Mouse (Mus musculus) kidney, adult 8-10 months (tissue): ENCODE measurements around the gene Lgalsl.

Experiments used
- DNase-seq, 2 experiments: peaks; one replicate each; pipeline ENCODE4 v3.0.0; 2022

Gene Lgalsl

DNA sequence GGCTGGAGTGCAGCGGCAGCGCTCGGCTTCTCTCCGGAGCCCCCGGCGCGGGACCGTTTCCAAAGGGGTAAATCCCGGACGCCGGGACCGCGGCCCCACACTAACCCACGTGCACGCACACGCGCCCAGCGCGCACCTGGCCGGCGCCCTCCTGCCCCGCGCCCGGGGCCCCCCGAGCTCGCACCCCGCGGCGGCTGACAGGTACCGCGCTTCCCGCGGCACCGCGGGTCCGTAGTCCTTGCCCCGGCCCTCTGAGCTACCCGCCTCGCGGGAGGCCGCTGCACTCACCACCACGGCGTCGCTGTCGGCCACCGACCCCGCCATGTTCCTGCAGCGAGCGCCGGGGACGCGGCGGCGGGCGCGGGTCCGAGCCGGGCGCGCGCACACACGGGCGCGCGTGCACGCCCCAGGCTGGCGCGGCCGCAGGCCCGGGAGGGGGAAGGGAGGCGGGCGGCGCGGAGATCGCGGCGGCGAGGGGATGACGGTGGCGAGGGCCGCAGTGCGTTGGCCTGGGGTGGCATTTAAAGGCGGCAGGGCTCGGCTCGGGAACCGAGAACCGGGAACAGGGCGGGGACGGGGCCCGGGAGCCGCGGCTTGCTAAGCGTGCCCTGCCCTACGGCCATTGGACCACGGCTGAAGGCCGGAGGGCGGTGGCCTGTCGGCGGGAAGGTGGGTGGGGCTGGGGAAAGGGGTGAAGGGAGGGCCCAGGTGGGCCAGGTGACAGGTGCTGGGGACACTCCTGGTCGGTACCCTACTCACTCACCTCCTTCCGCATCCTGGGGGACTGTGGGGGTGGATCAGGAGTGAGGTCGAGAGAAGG, at the start of gene Lgalsl:
TSS of gene Lgalsl (minus strand) at position 371 of the 820 bp plus-strand sequence.
- peak; percentile 72 to 73 for DNase-seq

DNA sequence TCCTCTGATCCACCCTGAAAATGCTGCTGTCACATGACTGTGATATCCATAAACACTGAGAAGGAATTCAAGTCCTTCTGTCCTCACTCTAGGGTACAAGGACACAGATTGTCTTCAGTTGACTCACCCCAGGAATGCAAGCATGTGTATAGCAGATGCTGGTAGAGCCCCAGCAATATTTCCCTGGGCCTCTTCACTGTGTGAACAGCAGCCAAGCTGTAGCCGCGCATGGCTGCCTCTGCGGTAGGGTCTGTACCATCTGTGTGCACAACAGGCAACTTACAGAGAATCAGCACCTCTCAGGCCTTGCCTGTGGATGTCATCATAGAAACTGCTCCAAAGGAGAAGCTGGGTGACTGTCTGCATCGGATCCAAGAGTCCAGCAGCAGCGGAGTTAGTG, 47.8 kb upstream of the Lgalsl start:
- no peak for DNase-seq

DNA sequence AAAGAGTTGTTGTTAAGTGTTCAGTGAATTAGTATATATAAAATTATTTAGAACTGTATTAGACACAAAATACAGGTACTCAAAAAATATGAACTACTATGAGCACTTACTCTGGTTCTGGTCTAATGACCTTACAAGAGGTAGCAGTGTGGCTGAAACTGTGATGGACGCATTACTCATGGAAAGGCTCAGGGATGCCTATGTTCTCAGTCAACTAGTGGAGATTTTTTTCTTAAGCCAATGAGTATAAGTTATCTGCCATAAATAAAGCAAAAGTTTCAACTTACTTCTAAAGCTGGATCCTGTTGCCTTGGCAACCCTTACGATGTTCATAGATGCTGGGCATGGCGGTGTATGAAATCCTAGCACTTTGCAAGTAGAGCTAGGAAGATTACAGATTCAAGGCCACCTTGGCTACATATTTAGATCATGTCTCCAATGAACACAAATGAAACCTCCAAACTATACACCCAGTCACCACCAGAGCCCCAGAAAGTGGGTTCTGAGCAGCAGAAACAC, 46.8 kb upstream of the Lgalsl start:
- DNase-seq = no peak

DNA sequence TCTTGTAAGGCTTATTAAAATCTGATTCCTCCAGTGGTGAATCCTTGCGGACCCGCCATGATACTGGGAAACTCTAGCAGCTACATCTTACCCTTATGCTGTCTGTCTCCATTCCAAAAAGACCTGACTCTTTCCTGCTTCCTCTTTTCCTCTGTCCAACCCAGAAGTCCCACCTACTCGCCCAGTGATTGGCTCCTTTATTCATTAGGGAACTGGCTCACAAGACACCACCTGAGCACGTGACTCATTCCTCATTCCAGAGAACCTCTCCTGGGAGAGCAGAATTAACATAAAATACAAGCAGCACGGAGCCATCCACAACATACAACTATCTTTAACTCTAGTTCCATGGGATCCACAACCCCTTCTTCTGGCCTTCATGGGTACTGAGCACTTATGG, 42.5 kb upstream of the Lgalsl start:
- DNase-seq = no peak

DNA sequence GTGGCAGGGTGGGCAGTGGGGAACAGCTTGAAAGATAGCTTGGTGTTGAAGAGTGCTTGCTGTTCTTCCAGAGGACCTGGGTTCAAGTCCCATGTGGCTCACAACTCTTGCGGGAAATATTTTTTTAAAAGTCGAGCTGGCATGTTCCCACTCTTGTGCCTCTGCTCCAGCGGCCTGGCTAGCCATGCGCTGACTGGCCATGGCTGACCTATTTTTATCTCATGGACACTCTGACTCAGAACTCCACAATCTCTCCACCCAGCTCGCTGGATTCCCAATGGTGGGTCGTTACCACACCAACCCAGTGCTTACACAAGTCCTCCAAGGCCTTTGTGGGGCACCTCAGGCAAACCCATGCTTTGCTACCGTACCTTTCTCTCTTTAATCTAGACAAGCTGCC, 42.1 kb upstream of the Lgalsl start:
- DNase-seq = no peak

DNA sequence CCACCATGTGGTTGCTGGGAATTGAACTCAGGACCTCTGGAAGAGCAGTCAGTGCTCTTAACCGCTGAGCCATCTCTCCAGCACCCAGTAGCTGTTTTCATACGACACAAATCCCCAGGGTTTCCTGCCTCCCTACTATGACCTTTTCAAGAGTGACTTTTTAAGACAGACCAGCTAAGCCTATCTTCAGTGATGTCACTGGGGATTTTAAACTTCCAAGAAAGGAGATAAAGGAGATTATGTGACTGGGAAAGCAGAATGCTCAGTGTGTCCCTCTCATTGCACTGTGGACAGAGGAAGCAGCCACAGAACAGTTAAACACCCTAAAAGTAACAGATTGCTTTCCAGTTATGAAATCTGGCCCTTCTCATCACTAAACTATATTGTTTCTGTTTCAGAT, 41.6 kb upstream of the Lgalsl start:
- DNase-seq = no peak

DNA sequence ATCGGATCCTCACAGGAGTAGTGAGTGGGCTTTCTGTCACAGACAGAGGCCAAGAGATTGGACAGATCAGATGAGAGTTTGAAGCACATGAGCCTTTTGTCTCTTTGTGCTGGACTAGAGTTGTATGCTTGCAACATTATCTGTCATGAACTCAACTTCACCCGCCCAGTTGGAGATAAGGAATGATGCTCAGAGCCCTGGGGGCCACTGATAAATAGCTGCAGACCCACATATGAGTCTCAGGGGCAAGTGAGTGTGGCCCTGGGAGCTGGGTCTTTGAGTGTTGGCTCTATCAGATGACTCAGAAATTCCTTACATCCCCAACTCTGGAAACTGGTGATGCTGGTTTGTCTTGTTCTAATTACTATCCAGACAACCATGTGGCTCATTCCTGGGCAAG, 39.1 kb upstream of the Lgalsl start:
- no peak for DNase-seq

DNA sequence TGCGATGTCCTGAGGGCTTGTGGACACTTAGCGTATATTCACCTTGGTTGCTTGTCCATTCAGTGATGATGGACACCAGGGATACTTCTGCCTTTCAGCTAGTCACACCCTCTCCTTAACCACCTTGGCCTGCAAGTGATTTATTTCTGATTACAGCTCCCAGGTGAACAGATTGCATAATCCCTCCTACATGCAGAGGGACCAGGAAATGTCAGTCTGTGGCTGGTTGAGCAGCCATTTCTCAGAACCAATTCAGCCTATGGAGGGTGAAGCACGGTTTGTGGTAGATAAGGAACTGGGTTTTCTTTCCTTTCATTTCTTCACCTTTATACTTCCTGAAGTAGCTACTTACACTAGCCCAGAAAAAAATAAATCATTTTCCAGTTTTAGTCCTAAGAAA, 34.6 kb upstream of the Lgalsl start:
- DNase-seq = no peak

DNA sequence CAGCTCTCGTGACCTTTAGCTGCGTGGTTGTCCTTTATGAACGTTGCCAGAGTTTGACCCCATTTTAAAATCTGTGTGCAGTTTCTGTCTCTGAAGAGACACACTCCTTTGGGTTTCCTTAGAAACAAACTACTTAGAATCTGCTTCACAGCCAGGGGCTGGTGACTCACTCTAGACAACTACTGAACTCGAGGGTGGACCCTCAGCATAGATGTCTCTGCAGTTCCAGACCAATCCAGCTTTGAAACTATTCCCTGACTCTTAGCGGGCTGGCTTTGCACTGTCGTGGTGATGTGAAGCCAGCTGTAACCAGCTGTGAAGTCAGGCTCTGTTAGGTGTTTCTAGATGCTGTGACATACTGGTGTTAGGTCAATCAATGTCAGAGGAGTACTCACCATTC, 33.8 kb upstream of the Lgalsl start:
- DNase-seq = no peak

DNA sequence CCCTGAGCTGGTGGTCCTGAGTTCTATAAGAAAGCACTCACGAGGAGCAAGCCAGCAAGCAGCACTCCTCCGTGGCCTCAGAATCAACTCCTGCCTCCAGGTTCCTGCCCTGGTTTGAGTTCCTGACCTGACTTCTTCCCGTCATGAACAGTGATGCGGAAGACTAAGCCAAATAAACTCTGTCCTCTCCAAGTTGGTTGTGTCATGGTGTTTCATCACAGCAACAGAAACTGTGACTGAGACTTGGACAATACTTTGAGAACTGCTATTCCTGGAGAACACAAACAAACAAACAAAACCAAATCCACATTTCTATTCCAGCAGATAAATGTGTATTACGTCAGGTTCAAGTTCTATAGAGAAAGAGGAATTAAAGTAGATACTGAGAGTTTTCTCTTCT, 31.2 kb upstream of the Lgalsl start:
- DNase-seq = no peak

DNA sequence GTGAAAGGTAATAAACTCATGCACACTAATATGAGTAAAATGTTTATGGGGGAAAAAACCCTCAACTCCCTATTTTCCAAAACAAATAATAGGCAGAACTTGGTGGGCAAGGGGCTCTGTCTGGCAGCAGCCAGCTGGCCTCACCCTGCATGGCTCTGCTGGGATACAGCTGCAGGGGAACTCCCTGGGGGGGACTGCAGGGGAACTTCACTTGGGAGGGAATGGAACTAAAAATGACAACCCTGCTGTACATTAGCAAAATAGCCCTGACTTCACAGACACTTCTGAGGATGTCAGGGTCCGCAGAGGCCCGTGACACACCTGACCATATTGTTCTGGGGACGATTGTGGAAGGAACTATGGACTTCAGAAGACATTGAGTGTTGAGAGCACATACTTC, 29.5 kb upstream of the Lgalsl start:
- DNase-seq = no peak

DNA sequence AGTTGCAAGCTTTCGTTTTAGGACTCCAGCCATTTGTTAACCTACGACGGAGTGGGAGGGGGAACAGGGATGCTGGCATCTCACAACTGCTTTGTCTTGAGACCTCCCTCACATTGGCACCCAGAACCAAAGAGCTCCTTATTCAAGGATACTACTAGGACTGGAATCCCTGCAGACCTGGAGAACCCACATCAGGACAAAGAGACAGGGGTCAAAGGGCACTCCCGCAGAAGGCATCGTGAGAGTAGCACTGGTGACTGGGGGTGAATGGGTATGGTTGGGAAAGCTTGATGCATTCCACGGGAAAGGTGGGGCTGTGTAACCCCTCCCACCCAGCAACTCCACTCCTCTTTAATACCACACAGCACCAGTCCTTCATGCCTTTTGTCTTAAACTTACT, 29.0 kb upstream of the Lgalsl start:
- peak; percentile 42 to 59 for DNase-seq

DNA sequence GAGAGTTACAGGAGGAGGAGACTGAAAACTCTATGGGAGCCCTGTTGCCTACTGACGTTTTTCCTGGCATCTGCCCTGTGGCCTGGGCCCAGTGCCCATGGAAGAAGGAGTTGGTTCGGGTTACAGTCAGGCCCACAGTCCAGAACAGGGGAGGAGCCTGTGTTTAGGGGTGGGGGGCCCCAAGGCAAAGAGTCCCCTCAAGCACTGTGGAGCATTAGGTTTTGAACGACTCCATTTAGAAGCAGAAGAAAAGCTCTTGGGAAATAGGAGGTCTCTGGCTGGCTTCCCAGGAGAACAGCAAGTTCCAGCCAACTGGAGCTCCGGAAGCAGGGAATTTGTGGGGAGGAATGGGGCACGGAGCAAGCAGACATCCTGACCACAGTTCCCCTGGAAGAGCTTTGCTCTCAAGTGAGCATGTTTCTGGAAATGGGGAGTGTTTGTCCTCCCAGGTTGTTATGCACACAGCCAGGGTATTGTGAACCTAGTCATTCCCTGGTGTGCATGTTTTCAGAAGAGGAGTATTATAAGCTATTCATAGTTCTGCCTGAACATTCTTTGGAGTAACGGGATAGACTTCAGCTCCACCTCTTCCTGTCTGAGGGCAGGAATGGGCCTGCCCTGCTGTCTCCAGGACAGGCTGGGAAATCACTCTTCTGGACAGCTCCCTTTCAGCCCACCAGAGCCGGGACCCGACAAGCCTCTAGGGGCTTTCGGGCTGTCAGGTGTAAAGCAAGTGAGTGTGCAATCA, 28.2 kb upstream of the Lgalsl start:
- peak; percentile 77 to 79 for DNase-seq

DNA sequence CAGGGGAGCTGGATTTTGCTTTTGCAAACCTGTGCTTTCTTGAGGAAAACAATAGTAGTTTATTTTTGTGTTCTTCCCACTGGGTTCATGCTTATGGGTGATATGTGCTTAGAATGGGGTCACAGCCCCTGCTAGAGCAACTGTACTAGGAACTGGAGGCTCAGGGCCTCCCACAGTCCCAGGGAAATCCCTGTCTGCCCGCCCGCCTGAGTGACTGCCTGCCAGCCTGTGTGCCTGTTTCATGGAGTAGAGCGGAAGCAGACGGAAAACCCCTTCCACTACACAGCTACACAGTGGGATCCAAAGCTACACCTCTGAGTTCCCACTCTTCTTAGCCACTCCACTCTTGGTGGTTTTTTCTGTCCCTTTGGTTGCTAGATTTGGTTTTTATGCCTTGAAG, 27.1 kb upstream of the Lgalsl start:
- no peak for DNase-seq

DNA sequence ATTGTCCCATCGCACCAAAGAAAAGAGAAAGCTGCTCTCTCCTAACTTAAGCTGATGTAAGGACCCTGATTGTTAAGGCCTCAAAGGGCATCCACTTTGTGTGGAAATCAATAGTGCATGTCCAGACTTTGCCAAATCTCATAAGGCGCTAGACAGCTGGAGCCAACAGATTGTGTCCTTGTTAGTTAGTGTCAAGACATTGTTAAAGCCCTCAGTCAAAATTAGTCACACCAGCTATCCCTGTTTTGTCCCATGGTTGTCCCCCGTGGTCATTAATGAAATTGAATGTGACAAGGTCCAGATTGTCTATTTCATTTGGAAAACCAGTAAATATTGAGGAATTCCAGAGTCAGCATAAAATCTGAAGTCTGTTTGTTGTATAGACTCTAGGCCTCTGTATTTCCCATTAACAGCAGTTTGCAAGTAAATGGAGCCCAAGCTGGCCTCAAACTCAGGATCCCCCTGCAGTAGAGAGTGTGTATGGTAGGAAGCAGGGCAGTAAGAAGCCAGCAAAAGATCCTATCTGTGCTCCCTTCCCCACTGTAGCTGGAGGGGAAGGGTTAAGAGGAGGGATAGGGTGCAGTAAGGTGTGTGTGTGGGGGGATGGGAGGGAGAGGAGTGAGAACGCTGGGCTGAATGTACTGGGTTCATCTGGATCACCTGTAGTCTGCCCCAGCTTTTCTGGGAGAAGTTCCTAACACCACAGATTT, 23.3 kb upstream of the Lgalsl start:
- DNase-seq = no peak

DNA sequence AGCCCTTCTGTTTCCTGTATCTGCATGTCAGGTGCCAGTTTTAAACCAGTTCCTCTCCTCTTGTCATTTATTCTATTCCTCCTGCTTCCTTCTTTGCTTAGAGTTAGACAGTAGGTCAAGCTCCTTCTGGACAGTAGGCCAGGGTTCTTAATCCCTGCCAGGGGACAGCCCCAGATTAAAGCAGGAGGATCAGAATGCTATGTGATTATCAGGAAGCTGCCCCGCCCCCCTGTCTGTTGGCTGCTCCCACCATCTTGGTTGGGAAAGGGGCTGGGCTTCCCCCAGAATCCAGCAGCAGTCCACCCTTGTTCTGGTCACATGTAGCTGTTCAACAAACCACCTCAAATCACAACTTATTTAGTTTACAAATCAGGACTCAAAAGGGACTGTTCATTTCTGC, 19.3 kb upstream of the Lgalsl start:
- DNase-seq = no peak

DNA sequence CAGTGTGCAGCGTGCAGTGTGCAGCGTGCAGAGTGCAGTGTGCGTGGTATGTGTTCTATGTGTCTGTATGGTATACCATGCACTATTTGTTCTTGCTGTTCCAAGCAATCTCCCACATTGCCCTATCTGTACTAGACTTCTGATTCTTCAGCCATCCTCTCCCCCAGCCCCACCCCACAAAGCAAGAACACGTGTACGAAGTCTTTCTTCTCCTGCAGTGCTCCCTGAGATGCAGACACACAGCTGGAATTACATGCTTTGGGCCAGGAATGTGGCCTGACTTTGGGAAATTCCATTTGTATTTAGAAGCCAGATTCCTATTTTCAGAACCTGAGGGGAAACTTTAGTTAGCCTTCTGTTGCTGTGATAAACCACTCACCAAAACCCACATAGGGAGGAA, 18.5 kb upstream of the Lgalsl start:
- DNase-seq = no peak

DNA sequence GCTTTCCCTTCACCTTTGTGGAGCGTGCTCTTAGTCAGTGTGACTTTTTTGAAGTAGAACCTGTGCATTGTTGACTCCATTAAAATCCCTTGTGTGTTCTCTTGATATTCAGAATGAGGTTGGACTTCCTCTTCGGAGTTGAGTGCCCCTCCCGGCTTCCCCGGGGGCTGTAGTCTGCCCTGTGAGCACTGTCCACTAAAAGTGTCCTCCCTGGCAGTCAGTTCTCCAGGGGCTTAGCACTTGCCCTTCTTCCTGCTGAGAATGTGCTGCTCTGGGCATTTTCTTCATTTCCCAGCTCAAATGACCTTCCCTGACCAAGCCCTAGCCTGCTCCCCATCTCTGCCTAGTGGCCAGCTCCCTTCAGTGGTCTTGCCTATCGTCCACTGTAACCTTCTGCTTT, 6.5 kb upstream of the Lgalsl start:
- peak; percentile 52 to 53 for DNase-seq

DNA sequence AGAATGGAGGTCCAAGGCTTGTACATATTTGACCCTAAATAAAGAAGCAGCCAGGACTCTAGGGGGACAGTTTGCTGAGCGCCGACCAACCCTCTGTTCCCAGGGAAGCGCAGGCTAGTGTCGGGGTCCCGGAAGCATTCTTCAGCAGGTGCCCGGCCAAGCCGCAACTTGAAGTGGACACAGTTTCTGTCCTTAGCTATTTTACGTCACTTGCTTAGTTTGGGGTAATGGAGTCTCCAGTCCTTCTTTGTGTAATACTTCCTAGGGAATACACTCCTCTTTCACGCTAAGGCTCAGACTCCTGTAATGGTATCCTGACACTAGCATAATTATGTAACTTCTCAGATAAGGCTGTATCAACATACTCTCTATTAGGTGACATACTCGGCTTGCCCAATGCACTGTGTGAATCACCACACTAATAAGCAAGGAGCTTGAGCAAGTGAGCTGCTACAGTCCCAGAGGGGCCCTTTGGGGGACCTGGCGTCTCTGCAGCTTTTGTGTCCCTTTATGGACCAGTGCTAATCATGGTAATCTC, 813 bp upstream of the Lgalsl start:
- DNase-seq = peak in 1 of 2 experiments; percentile 5

DNA sequence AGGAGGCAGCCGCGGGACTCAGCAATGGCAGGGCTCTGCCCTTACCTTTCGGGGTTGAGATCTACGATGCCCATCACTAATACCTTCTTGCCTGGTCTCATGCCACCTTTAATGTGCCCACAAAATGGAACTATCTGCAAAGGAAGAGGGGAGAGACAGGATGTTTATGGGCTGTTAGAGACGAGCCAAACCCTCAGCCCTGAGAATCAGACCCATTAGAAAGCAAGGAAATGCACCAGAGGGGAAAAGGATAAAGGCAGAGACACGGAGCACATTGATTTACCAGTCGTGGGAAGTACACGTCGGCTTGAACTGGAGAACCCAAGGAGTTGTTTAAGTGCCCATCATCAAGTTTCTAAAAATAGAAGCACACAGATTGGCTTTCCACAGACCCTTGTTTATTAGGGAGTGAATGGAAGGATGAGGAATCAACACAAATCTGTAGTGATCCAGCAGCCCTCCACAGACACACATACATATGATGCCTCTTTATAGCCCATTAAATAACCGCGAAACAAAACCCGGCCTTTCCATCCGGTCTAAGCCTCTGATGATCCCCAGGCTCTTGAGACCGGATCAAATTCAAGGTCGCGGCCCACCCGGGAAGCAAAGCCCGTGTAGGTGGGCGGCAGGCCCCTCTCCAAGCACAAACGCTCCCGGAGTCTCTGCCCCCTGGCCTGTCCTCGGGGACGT, 717 bp downstream of the Lgalsl start:
- DNase-seq = peak; percentile 7 to 20

DNA sequence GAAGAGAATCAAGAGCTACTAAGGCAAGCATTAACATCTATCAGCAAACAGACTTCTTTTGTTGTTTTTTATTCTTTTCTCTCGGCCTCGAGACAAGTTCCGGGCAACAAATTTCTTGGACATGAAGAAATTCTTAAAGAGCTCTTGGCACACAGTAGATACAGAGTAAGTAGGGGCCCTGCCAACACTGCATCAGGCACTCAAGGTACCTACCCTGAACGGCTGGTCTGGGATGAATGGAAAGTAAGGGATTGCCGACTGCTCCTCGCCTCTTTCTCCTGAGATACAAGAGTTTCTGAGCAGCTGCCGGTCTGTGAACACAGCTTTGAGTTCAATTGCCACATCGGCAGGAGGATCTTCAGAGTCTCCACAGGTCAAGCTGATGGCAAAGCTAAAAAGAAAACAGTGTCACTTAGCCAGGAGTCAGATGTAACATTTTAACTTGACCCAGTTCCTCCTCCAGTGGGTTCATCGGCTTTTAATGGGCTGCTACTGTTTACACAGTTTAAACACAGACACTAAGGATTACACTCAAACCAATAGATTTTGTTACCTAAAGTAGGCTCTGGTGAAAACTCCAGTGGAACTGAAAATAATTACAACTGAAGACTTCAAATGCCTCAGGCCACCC, 1.7 kb downstream of the Lgalsl start:
- DNase-seq = peak; percentile 29 to 50

DNA sequence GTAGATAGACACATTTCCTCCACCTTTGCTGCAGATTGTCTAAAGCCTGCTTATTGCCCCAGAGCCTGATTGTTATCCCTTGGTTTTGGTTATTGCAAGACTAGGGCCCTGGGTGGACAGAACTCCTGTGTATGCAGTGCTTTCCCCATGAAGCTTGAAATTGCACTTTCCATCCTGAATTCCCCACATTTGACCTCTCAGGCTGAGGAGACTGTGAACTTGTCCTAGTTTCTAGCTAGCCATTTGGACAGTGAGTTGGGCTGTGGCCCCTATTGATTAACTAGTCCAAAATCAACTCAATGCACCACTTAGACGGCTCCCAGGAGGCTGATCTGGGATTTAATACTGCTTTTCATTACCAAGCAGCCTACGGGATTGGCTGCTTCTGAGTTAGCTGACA, 6.9 kb downstream of the Lgalsl start:
- no peak for DNase-seq
